Mouse (Mus musculus) large intestine, adult 2 months (tissue): Measurements from ENCODE around the gene Abcg4. TPM values are rescaled to one million over a fixed set of nuclear protein-coding genes. Genes with fewer than 3 reads are reported as not detected.
"Not testable (repeated sequence)": the region's sequence is repeated elsewhere in the genome, so short reads cannot be mapped to it uniquely, and the experiment has no call there.

ENCODE experiments used
- DNase-seq: peaks from one replicate; pipeline ENCODE4 v3.0.0-alpha.2; 2012; ENCODE audit warnings: low read depth, low spot score
- WGBS: fragments of 180-500 bp; shearing (Covaris S2); methylation state at CpG from one replicate; pipeline ENCODE4 v1.1.7; 2018; 5-methylcytosine and 5-hydroxymethylcytosine counted together
- polyA plus RNA-seq: library from polyadenylated mRNA; depleted of rRNA; stranded (reverse); fragments of >200 nt; gene quantifications from 2 replicates; pipeline ENCODE4 v1.2.3, GENCODE M21; 2012

The Abcg4 gene
- polyA plus RNA-seq, 1 experiment = 2.1 TPM

- WGBS = 15% methylated on average over 6 of the region's 6 CpGs
Measured at GRCm38 (mm10) chr9:44320799-44321133, 32.4 kb upstream of the Abcg4 start.

GRCm38 (mm10) chr9:44319887-44320798 is 31.7 kb upstream of the Abcg4 start, which contains the start of gene C2cd2l:
C2cd2l (minus strand) TSS chr9:44320285.
- peak; percentile 84 for DNase-seq
- WGBS = under 1% methylated on average over 67 of the region's 67 CpGs

More at GRCm38 (mm10) chr9:44320799-44321133, 32.4 kb upstream of the Abcg4 start:
- DNase-seq = no peak

GRCm38 (mm10) chr9:44319105-44319886 is 30.9 kb upstream of the Abcg4 start:
- 2% methylated on average over 37 of the region's 37 CpGs for WGBS
- DNase-seq = no peak

DNA sequence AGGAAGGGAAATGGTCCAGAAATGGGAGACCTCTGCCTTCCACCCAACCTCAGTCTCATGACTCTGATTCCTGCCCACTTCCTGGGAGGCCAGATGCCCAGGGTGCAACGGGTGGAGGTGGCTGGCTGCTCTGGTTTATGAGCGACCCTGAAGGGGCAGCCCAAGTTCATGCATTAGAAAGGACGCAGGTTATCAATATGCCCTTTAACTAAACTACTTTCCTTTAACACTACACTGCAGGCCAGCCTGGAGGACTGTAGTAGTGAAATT is 30.3 kb upstream of the Abcg4 start:
- 19% methylated on average over 3 of the region's 3 CpGs for WGBS
- DNase-seq = no peak

DNA sequence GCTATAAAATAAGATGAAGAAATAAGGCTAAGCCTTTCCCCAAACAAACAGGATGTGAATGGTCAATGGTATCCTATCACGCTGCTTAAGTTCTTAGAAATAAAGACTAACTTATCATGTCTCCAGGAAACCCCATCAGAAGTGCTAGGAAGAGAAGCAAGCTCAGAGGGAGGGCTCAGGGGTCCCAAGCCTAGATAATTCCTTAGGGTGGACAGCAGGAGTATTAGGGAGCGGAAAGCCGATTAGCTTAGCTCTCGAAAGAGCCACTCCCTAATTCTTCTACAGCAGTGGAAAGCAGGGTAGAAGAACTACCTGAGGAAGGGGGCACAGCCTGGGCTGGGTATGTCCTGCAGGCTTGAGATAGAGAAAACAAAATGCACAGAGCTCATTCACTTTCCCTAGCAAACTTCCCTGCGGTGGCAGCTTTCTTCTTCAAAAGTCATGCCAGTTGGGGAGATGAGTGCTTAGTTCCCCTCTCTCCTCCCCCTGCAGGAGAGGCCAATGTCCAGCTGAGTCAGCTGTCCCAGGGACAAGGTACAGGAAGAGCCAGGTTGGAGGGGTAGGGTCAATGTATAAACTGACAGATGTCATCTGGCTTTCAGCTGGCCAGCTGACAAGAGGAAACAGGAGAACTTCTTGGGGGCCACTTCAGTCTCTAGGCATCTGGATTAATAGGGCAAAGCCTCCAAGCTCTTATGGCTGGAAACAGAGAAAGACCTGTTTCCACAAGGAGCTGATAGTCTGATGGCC is 29.8 kb upstream of the Abcg4 start:
- WGBS = 38% methylated on average over 5 of the region's 5 CpGs
- no peak for DNase-seq

DNA sequence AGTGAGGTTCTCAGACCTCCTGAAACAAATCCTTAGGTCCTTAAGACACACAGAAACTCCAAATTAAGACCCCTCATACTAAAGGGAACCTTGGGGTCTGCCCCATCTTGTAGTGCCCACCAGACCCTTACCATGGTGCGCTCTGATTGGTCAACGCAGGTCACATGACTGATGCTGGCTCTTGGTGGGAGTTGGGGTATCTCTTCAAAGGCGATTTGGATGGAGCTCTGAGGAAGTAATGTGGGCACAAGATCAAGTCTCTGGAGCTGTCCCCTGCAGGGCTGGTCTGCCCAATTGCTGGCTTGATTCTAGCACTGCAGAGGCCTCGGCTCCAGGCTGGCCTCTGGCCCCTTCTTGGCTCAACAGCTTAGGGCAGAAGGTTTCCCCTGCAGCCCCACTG is 29.0 kb upstream of the Abcg4 start:
- WGBS = 82% methylated on average over 4 of the region's 4 CpGs
- DNase-seq = no peak

DNA sequence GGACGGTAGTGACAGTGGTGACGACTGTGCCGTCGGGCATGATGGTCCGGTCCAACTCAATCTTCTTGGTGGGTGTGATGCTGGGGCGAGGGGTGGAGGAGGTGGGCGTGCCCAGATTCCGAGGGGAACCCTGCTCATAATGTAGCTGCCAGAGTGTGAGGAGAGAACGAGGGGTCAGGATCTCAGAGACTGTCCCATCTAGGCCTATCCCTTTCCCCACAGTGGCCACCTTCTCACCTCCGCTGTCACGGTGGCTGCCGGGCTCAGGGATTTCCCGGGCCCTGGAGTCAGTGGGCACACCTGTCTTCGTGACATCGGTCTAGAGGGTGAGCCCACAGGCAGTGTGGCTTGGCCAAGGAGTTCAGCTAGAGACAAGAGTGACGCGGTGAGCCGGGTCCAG is 26.5 kb upstream of the Abcg4 start:
- DNase-seq = no peak
- WGBS = 94% methylated on average over 18 of the region's 18 CpGs

DNA sequence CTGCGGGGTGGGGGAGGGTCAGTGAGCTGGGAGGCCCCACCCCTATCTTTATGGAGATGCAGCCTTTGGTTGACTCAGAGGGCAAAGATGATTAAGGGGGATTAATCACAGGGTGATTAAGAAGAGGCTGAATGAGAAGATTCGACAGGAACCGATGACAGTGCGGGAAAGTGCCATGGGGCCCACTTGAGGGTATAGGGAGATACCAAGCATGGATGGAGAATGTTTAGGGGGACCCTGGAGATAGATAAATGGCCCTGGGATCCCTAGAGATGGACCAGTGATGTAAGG is 25.8 kb upstream of the Abcg4 start:
- DNase-seq = no peak
- WGBS = 84% methylated on average over 4 of the region's 4 CpGs

GRCm38 (mm10) chr9:44313476-44314256 is 25.3 kb upstream of the Abcg4 start:
- DNase-seq = no peak
- 89% methylated on average over 19 of the region's 19 CpGs for WGBS

DNA sequence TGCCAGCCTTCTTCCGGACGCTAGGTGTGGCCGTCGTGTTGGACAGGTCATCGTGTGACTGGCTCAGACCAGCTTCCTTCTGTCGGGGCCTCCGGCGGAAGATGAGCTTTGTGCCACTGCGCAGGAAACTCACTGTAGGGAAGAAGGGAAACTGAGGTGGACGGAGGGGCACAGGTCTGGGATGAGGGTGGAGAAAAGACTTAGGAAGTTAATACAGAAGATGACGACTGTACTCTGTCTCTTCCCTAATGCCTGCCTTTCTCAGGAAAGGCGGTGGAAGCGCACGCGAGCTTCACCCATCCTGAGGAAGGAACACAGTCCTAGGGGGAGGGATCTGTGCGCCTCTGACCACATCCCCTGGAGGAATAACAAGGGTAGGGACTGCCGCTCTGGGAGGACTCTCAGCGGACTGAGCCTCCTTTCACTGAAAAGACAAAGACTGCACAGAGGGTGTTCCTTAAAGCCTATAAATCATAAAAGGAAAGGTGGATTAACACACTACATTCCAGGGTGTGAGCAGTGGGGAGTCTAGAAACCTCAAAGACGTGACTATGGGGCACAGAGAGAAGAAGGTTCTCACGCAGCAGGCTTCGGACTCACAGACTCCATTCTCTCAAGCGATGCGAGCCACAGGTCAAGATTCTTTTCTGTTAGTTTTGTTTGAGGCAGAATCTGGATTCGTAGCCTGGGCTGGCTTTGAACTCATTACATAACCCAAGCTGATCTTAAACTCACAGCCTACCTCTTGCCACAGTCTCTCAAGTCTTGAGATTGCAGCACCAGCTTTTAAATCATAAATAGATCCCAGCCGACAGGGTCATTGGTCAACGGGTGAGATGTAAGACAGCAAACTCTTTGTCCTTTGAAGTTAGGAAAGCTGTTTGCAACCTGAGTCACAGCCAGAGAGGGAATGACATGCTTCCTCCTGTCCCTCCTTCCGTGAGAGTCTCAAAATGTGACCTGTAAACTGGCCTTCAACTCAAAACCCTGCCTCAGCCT is 23.0 kb upstream of the Abcg4 start:
- DNase-seq = no peak

DNA sequence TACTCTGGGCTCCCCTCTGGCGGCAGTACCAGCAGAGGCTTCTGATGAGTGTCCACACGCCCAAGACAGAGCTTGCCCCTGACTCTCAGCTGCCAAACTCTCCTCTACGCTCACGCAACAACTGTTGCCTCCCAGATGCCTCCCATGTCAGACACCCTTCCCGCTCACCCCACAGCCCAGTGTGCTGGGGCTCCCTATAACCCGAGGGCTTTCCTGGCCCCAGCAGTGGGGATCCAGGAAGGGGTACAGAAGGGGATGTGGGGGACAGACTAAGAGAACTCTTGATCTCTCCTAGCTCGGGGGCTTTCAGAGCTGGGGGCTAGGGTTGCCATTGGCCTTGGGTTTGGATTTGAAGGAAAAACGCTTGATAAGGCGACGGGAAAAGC is 22.3 kb upstream of the Abcg4 start:
- whole genome bisulfite sequencing = 53% methylated on average over 10 of the region's 10 CpGs
- no peak for DNase-seq

More for the DNA sequence above, 23.0 kb upstream of the Abcg4 start:
- WGBS = 29% methylated on average over 27 of the region's 27 CpGs

DNA sequence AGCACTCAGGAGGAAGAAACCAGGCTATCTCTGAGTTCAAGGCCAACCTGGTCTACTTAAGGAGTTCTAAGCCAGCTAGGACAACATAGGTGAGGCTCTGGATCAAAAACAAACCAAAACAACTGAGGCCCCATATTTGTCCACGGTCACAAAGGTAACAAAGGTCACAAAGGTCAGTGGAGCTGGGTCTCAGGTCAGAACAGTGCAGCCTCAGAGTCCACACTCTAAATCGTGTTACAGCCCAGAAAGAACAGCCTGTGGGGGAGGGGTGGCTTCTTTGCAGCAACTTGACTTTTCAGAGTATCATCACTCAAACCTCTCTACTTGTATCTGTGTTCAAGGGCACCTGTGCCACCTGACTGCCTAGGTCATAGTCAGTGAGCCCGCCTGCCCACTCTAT is 21.3 kb upstream of the Abcg4 start:
- 61% methylated on average over 3 of the region's 3 CpGs for WGBS
- DNase-seq = no peak

- 68% methylated on average over 2 of the region's 2 CpGs for WGBS
- no peak for DNase-seq
Measured at GRCm38 (mm10) chr9:44307248-44307647, 18.8 kb upstream of the Abcg4 start.

- DNase-seq = no peak
- 93% methylated on average over 6 of the region's 6 CpGs for WGBS
Measured at GRCm38 (mm10) chr9:44306532-44306931, 18.1 kb upstream of the Abcg4 start.

DNA sequence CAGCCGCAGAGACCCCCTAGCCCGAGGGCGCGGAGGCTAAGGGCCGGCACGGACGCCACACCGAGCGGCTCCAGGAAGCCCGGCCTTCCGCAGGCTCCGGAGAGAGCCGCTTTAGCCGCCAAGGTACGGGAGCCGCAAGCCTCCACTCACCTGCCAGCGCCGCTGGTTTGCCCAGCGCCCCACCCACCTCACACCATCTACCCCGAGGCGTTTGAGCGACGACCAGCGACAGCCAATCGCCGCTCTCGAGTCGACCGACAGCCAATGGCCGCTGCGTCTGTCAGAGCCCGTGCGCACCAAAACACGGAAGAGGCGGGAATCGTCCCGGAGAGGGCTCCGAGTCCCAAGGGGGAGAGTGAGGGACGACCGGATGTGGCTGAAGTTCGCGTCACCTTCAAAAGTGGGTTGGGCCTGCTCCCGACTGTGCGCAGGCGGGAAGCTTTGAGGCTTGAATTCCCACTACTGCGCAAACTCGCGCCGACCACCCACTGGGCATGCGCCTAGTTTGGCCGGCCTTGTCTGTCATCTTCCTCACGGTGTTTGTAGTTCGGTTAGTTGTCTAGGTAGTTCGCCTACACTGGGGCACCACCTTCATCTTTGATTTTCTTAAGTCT is 17.2 kb upstream of the Abcg4 start, which contains the start of gene Hinfp:
TSS of gene Hinfp (minus strand) at position 206 of the 614 bp plus-strand sequence.
- WGBS = under 1% methylated on average over 54 of the region's 54 CpGs
- peak; percentile 93 for DNase-seq

- DNase-seq = not testable (repeated sequence)
- WGBS = 96% methylated on average over 3 of the region's 3 CpGs
Measured at GRCm38 (mm10) chr9:44300001-44300400, 11.6 kb upstream of the Abcg4 start.

DNA sequence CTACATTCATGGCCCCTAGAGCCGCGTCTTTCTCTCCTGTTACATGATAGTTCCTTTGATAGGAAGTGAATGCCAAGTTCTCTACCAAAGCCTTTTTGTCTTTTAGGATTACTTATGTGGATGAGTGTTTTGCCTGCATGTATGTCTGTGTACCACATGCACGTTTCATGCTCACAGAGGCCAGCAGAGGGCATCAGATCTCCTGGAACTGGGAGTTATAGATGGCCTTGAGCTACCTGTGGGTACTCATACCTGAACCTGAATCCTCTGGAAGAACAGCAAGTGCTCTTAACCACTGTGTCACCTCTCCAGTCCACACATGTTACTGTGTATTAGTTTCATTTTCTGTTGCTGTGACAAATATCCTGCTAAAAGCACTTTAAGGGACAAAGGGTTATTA is 4.1 kb upstream of the Abcg4 start:
- WGBS = 68% methylated on average over 3 of the region's 3 CpGs
- DNase-seq = no peak

DNA sequence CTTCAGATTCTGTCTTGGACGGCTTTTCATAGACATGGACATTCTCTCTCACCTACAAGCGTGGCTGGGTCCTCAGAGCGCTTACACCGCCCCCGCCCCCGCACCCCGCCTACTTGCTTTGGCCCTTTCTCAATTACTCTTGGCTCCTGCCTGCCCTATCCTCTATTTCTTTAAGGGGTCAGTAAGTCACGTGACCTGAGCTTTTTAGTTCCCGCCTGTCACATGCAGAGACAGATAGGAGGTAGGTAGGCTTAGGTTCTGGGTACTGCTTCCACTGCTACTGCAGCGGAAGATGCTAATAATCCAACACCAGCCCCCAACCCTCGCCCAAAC is 510 bp upstream of the Abcg4 start:
- WGBS = 23% methylated on average over 11 of the region's 11 CpGs
- no peak for DNase-seq
